Mouse (Mus musculus): Measurements from ENCODE around the gene Majin. TPM values are rescaled to one million over a fixed set of nuclear protein-coding genes. Genes with fewer than 3 reads are reported as not detected.

Majin gene
- total RNA-seq, 2 experiments from 2014 or later: not detected

DNA sequence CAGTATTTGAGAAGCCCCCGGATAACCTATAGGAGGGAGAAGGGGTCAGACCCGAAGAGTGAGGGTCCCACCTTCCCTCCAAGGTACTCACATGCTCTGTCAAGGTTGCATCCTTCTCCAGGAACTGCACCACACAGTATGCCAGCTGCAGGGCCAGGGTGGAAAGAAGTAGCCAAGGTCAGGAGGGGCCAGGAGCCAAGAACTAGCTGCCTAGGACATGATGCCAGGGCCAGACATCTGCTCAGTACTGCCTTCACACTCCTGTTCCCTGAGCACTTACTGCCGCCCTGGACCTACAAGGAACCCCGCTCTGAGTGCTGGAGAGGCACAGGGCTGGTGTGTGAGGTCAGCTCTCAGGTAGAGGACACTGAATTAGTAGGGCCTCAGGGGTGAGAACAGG, 46.2 kb downstream of the Majin start:
- no peak for DNase-seq

DNA sequence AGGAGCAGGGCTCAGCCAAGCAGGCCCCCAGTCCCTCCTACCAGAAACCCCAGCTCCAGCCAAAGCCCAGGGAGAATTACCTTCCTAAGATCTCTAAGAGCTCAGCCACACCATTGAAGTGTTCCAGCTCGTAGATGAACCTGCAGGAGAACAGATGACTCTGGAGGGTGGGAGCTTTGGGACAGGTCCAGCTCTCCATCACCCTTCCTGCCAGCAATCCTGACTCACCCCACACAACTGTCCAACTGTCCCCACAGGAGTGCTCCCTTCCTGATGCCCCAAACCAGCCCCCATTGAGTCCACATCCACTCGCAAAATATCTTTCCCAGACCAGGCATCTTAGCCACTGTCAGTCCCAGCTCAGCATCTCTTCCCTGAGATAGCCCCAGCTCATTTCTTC, 46.8 kb downstream of the Majin start:
- no peak for DNase-seq

DNA sequence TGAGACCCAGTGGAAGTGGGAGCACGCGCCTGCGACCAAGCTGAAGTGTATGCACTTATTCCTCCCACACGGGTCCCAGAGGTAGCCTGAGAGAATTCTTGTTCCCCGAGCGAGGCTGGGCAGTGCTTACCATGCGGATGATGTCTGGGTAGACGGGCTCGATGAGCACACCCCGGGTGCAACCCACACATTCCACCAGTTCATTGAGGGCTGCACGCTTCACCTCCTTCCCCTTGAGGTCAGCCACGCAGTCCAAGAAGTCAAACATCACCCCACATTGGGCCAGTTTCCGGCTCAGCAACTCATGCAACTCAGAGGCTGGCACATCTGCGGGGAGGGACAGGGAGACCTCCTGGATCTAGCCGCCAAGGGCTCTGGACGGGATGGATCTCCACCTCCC, 49.5 kb downstream of the Majin start:
- DNase-seq: no peak

GRCm38 (mm10) chr19:6234337-6235083, 50.3 kb downstream of the Majin start:
- DNase-seq: peak; percentile 35

DNA sequence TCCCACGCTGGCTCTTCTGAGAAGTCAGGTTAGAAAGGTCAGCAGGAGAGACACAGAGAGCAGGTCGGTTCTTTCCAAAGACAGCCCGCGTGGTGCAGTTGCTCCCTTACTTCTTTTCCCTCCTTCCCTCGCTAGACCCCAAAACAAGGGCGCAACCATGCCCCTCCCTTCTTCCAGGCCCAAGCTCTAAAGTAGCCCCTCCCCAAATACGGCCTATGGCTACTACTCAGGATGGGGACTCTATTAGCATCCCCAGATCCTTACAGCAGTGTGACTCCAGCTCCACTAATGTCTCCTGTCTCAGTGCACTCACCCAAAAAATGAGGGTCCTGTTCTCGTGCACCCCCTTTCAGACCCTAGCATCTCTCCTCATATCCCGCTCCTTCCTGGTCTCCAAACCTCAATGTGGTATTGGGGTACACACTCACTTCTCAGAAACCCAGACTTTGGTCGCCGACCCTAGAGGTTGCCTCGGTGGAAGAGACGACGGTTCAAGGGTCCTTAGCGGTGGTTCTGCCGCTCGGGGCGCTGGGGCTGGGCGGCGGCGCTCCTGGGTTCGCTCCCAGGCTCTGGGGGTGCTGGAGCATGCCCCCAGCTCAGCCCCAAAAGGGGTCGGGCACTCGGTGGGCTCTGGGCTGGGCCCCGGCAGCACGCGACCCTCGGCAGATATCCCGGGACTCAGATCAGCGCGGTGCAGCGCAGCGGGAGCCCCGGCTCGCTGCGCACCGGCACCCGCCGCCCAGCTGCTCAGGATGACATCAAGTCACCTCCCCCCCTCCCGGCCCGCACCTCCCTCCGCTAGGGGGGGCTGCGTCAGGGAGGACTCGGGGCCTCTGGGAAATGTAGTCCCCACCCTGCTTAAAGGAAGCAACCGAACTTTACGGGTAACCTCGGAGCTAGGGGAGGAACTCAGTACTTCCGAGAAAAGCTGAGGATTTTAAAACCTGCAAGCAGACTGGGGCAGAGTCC, 51.2 kb downstream of the Majin start, which contains the start of gene Ppp2r5b:
Gene Ppp2r5b (minus strand): TSS at position 789 of the 969 bp plus-strand sequence.
- DNase-seq: peak; percentile 97

- DNase-seq: peak; percentile 92
Observed at GRCm38 (mm10) chr19:6236053-6236441, 51.9 kb downstream of the Majin start.

DNA sequence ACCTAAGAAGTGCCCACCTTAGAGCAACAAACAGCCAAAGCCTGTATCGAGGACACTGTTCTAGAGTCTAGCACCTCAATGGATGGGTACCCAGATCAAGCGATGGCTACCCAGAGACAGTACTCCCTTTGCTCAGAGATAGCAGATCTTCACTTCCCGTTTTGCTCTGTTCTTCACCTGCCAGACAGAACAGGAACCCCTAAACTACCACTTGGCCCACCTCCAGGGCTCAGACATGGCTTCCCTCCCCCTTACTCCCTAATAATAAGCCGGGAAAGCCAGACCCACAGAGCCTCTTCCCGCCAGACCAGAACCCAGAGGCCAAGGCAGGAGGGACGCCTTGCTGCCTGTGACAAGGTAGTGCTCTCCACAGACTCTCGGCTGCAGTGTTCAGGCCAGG, 52.7 kb downstream of the Majin start:
- DNase-seq: no peak

DNA sequence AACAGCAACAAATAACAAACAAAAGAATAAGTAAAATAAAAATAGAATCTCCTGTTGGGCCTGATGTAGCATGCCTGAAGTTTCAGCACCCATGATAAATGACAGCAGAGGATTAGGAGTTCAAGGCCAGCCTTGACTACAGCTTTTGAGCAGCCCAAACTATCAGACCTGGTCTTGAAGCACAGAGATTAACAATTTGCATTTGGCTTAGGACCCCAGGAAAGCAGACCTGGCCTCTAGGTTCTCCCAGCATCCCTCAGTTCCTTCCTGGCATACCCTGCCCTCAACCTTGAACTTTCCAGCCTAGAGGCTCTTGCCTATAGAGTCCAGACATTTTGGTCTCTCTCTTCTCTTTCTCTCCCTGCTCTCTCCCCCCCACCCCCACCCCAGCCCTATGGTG, 54.6 kb downstream of the Majin start:
- DNase-seq: no peak

DNA sequence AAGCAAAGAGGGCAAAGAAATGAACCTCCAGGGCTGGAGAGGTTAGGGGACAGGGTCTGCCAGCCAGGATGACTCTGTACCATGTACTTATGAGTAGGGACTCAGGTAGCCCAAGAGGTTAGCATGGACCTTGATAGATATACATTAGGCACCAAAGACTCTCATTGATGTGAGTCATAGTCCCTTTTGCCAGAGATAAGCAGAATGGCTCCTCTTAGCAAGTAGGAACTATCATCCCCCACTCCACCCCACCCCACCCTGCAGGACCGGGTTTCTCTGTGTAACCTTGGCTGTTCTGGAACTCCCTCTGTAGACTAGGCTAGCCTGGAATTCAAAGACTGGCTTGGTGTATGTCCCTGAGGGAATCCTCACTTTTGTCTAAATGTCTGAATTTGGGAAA, 55.9 kb downstream of the Majin start:
- no peak for DNase-seq

- DNase-seq: no peak
Observed at GRCm38 (mm10) chr19:6240725-6241124, 56.5 kb downstream of the Majin start.

- peak; percentile 99 for DNase-seq
Observed at GRCm38 (mm10) chr19:6241274-6242107, 57.3 kb downstream of the Majin start, which contains the start of gene Atg2a. Atg2a (plus strand) TSS chr19:6241668.

DNA sequence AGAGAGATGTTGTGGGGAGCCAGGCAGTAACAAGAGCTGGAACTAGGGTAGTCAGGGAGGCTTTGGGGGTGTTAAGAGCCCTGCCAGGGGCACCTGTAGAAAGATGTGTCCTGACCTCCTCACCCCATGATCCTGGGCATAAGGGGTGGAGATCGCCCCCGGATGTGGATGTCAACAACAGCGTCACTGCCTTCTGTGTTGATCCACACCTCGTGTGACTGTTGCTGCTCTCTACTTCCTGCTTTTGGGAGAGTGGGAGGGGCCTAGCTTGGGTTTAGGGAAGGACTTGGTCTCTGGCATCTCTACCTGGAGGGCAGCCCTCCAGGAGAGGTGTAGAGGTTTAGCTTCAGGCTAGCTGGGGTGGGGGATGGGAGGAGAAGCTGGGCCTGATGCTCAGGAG, 58.1 kb downstream of the Majin start:
- peak; percentile 53 for DNase-seq

- no peak for DNase-seq
Observed at GRCm38 (mm10) chr19:6243226-6243625, 59.0 kb downstream of the Majin start.

DNA sequence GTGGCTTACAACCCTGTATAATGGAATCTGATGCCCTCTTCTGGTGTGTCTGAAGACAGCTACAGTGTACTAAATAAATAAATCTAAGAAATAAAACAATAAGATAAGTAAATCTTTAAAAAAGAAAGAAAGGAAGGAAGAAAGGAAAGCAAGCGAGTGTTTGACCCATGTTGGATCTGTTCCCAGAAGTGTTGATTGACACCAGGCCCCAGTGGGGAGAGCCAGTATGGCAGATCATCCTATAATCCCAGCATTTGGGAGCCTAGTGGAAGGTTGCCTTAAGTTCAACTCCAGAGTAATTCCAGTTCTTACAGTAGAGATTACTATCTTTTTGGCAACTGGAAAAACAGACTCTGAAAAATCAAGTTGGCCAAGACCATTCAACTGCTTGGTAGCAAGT, 61.6 kb downstream of the Majin start:
- no peak for DNase-seq

- no peak for DNase-seq
Observed at GRCm38 (mm10) chr19:6247526-6248300, 63.5 kb downstream of the Majin start.

DNA sequence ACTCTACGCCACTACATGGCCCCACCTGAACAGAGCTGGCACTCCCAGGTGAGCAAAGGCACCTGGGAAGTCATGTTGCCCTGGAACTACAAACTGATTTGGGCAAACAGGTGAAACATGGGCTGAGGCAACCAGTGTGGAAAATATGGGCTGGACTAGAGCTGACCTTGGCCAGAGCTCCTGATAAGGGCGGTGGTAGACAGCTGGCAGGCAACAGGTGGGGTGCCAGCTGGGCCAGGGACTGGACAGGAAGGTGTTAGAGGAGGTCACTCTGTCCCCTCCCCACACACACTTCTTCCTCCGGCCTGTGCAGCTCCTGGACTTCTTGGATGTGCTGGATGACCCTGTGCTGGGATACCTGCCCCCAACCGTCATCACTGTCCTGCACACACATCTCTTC, 68.8 kb downstream of the Majin start:
- no peak for DNase-seq

DNA sequence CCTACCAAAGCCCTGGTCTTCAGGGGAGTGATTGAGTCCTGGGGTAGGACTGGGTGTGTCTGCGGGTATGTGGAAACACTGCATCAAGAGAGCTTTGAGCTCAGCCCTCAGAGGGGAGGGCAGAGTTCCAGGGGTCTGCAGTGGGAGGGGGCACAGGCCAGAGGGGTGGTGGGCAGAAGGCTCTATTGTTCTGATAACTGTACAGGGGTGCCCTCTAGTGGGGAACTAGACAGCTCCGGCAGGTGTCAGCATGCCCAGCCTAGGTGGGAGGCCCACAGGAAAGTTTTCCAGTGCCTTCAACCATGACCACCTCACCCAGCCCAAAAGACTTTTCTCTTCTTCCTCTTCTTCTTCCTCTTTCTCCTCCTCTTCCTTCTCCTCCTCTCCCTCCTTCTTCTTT, 76.2 kb downstream of the Majin start:
- DNase-seq: peak; percentile 40

DNA sequence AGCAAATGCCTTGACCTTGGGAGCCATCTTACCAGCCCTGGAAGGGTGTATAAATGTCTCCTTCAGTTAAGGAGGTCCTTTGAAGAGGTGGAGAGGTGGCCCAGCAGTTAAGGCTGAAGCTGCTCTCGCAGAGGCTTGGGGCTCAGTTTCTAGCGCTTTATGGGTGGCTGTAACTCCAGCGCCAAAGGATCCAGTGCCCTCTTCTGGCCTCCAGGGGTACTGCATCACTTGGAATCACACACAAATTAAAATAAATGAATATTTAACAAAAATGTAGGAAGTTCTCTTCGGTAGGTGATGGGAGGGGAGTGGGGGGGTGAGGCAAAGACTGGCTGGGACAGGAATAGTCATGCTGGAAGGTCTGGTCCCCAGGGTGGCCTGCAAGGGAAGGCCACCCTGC, 76.8 kb downstream of the Majin start:
- no peak for DNase-seq

DNA sequence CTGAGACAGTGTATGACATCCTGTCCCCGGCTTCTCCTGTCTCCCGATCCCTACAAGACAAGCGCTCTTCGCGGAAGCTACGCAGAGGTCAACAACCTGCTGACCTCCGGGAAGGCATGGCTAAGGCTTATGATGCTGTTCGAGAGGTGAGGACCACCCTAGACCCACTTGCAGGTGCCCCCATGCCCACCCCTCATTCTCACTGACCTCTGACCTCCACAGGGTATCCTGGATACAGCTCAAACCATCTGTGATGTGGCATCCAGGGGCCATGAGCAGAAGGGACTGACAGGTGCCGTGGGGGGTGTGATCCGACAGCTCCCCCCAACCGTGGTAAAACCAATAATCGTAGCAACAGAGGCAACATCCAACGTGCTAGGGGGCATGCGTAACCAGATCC, 77.2 kb downstream of the Majin start:
- no peak for DNase-seq

DNA sequence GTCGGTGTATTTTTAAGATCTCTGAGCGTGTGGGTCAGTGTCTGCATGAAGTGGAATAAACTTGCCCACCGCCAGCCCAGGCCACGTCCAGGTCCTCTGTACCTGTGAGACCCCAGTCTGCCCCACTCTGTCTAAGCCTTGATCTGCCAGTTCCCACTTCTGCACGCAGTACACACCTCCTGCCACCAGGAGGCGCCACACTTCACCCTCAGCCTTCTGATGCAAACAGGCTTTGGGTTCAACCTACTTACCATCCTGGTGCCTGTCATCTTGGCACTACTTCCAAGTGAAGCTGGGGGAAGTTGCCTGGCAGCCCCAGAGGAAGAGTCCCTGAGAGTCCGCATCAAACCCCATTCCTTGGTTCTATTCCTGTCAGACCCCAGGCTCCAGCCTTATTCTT, 78.0 kb downstream of the Majin start:
- DNase-seq: peak; percentile 84

DNA sequence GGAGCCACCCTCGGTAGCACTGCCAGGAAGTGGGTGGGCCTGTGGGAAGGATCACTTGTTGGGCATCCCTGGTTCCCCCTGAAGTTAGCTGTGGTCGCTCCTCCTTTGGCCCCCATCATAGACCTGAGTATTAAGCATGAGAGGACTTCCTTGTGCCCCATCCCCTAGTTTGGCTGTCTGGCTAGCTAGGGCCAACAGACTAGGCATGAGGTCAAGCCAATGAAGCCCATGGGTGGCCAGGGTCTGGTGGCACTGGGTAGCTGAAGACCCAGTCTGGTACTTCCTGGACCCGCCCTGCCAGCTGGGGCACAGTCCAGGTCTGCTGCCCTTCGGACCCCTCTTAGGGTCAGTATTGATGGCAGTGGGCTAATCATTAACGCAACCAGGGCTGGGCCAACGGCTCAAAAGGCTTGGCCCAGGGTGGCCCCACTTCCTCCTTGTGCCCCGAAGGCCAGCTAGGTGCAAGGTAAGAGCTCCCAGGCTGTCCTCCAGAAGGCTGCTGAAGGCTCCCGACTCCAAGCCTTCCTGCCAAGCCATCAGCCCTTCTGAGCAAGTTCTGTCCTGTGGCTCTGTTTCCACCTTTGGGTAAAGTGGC, 78.7 kb downstream of the Majin start:
- DNase-seq: no peak

Data from heart, postnatal 4 days (tissue).